Comparison of ENCODE assay signal across 11 mouse cellular contexts in the genomic region with DNA sequence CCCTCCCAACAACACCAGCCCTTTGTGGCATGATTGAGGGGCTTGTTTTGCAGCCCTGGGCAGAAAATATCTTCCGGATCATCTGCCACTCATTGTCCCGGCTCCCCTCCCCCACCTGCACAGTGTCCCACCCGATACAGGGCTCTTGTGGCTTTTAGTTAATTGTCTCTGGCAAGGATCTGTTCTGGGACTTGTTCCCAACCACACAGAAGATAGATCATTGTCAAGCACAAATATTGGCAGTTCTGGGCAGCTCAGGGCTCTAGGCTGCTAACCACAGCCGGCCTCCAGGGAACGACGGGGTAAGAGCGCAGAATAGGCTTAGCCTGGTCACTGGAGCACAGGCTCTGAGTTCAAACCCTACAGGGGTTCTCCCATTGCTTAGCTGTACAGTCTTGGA. TPM values are rescaled to one million over a fixed set of nuclear protein-coding genes. Genes with fewer than 3 reads are reported as not detected.
DNase-seq lines count a peak whose midpoint lies in the region; ATAC-seq lines count a peak whose summit lies in the region.
"Had no signal": no experiment of that assay in that cellular context is flagged by ENCODE, and none has a peak within 500 bp of the region (broad histone marks: within the 10 kb centered on the region; RNA-seq: fewer than 3 reads in every experiment).

No protein-coding gene starts in this region.

- H3K4me1 ChIP-seq in midbrain, embryonic 12.5 days = peaks cover 20% of the 10 kb centered on the region
- H3K4me1 ChIP-seq in midbrain, embryonic 16.5 days (ENCODE audit: control insufficient read depth, insufficient read depth, low read length) = peaks cover 21% of the 10 kb centered on the region
- peaks cover 19% of the 10 kb centered on the region for H3K4me1 ChIP-seq in neural tube, embryonic 14.5 days (ENCODE audit: control insufficient read depth, insufficient read depth, low read length)

- H3K9ac ChIP-seq in midbrain, embryonic 12.5 days (replicated peaks) = no peak overlapping the region
- H3K9ac ChIP-seq in midbrain, embryonic 16.5 days (ENCODE audit: low read depth, low read length) = no peak overlapping the region
- no peak overlapping the region for H3K9ac ChIP-seq in neural tube, embryonic 14.5 days (replicated peaks; ENCODE audit: low read depth, low read length)
- H3K9ac ChIP-seq: liver, embryonic 13.5 days had no signal

- peak; percentile 37 for DNase-seq in adrenal gland, postnatal 10 days
- DNase-seq in adrenal gland, postnatal 4 days (ENCODE audit: low spot score in 2 of 2) = no peak
- peak; percentile 64 to 68 for DNase-seq in layer of hippocampus, postnatal 10 days (ENCODE audit: low spot score in 2 of 2)
- DNase-seq: kidney, adult 2 months; liver, embryonic 13.5 days; thymus, postnatal 25 days had no signal

- 0 out of 2 replicates have a peak overlapping the region, but pooled peaks have one; percentile 6 for H3K27ac ChIP-seq in midbrain, embryonic 12.5 days (replicated peaks)
- no peak overlapping the region for H3K27ac ChIP-seq in midbrain, embryonic 16.5 days (ENCODE audit: low read length)
- H3K27ac ChIP-seq in neural tube, embryonic 14.5 days (ENCODE audit: low read depth, low read length) = no peak overlapping the region
- H3K27ac ChIP-seq: liver, embryonic 13.5 days had no signal

- no peaks in the 10 kb centered on the region for H3K36me3 ChIP-seq in midbrain, embryonic 12.5 days
- H3K36me3 ChIP-seq in midbrain, embryonic 16.5 days (ENCODE audit: control insufficient read depth, insufficient read depth, low read length) = no peaks in the 10 kb centered on the region
- H3K36me3 ChIP-seq in neural tube, embryonic 14.5 days (ENCODE audit: control insufficient read depth, insufficient read depth, low read length) = no peaks in the 10 kb centered on the region
- H3K36me3 ChIP-seq: liver, embryonic 13.5 days had no signal

- H3K4me2 ChIP-seq in midbrain, embryonic 12.5 days (replicated peaks) = no peak overlapping the region
- no peak overlapping the region for H3K4me2 ChIP-seq in midbrain, embryonic 16.5 days (ENCODE audit: low read length)
- H3K4me2 ChIP-seq in neural tube, embryonic 14.5 days (ENCODE audit: low read depth, low read length) = no peak overlapping the region
- H3K4me2 ChIP-seq: liver, embryonic 13.5 days had no signal

- H3K27me3 ChIP-seq in midbrain, embryonic 12.5 days = no peaks in the 10 kb centered on the region; the same call in 1 of the 2 replicates
- H3K27me3 ChIP-seq in midbrain, embryonic 16.5 days (ENCODE audit: control insufficient read depth, insufficient read depth, low read depth, low read length) = no peaks in the 10 kb centered on the region
- no peaks in the 10 kb centered on the region for H3K27me3 ChIP-seq in neural tube, embryonic 14.5 days (ENCODE audit: control insufficient read depth, insufficient read depth, low read length)

- H3K4me3 ChIP-seq in midbrain, embryonic 12.5 days = no peak overlapping the region
- no peak overlapping the region for H3K4me3 ChIP-seq in midbrain, embryonic 16.5 days (ENCODE audit: low read depth, low read length)
- no peak overlapping the region for H3K4me3 ChIP-seq in neural tube, embryonic 14.5 days (ENCODE audit: low read depth, low read length)
- H3K4me3 ChIP-seq: liver, embryonic 13.5 days had no signal

- ATAC-seq in midbrain, embryonic 12.5 days (ENCODE audit: low FRiP score, low read depth) = no peak
- no peak for ATAC-seq in midbrain, embryonic 16.5 days
- ATAC-seq in neural tube, embryonic 14.5 days (ENCODE audit: low read depth) = peak; percentile 82; the same call in 1 of the 2 replicates
- no peak for ATAC-seq in inflammation-experienced regulatory T-cells, adult 6 months
- no peak for ATAC-seq in granulocyte monocyte progenitor cell, adult 5-6 weeks (replicated peaks; ENCODE audit: poor library complexity, severe bottlenecking)

- 57% methylated on average over 7 of the region's 7 CpGs for WGBS in midbrain, embryonic 12.5 days
- WGBS in midbrain, embryonic 16.5 days = 43% methylated on average over 7 of the region's 7 CpGs
- WGBS in neural tube, embryonic 14.5 days = 18% methylated on average over 7 of the region's 7 CpGs

- no peaks in the 10 kb centered on the region for H3K9me3 ChIP-seq in midbrain, embryonic 12.5 days
- H3K9me3 ChIP-seq in midbrain, embryonic 16.5 days (replicated peaks; ENCODE audit: control insufficient read depth, low read length, poor library complexity, severe bottlenecking) = no peaks in the 10 kb centered on the region
- no peaks in the 10 kb centered on the region for H3K9me3 ChIP-seq in neural tube, embryonic 14.5 days (ENCODE audit: control insufficient read depth, low read length)
- H3K9me3 ChIP-seq: liver, embryonic 13.5 days had no signal

RNA-seq across cellular contexts. Expression of a gene that starts 33.1 kb away (rescaled TPM):
- total RNA-seq in adrenal gland, postnatal 10 days (2021) = 1 to 10 TPM; 3.9 to 5.0 TPM
- total RNA-seq in adrenal gland, postnatal 4 days (2021) = 1 to 10 TPM; 8.0 to 9.5 TPM
- polyA plus RNA-seq in midbrain, embryonic 12.5 days (2016; fragmentation: Nextera tagmentation; extraction: Ambion mirVana) = 38.1 and 39.4 TPM in 2 replicates
- 54.5 and 55.3 TPM in 2 replicates for polyA plus RNA-seq in midbrain, embryonic 16.5 days (2015; fragmentation: Nextera tagmentation; extraction: Ambion mirVana)
- total RNA-seq in layer of hippocampus, postnatal 10 days (2021) = 10 to 100 TPM; 24.3 to 24.4 TPM
- 24.1 and 24.2 TPM in 2 replicates for polyA plus RNA-seq in neural tube, embryonic 14.5 days (2014; fragmentation: Nextera tagmentation; extraction: Ambion mirVana)
- 10 to 100 TPM; 11.0 to 19.2 (median 13.1) TPM for polyA plus RNA-seq in inflammation-experienced regulatory T-cells, adult 6 months (2017; shearing (Covaris generic))
- total RNA-seq in granulocyte monocyte progenitor cell, adult 5-6 weeks (2014; fragmentation: Nextera tagmentation) = not detected in 2 replicates
- not detected in 2 replicates for total RNA-seq in granulocyte monocyte progenitor cell, adult 5-6 weeks (2017)

Comparison
In these comparisons a context has a peak if more than half of its experiments do, and no peak if none do; other contexts are left out.
1. DNase-seq: peak in adrenal gland, postnatal 10 days (single experiment) and layer of hippocampus, postnatal 10 days (2 of 2); none in adrenal gland, postnatal 4 days (0 of 2).
2. RNA of a gene that starts 33.1 kb away (total RNA-seq): 24.3 to 24.4 TPM in layer of hippocampus, postnatal 10 days, 8.0 to 9.5 TPM in adrenal gland, postnatal 4 days and 3.9 to 5.0 TPM in adrenal gland, postnatal 10 days; not detected in granulocyte monocyte progenitor cell, adult 5-6 weeks; every median in the first group is over 4 times any median in the second.